Mouse (Mus musculus) CD4-positive, CD25-positive, alpha-beta regulatory T cell, adult 4 months (primary cell): ENCODE measurements around the gene Chpt1. TPM values are rescaled to one million over a fixed set of nuclear protein-coding genes. Genes with fewer than 3 reads are reported as not detected.
"Not testable (repeated sequence)": the region's sequence is repeated elsewhere in the genome, so short reads cannot be mapped to it uniquely, and the experiment has no call there.

Experiments
- ATAC-seq: one replicate; pipeline ENCODE4 v1.8.0; 2017
- polyA plus RNA-seq, 2 experiments: library from polyadenylated mRNA; unstranded; fragments of 100-300 nt; shearing (Covaris generic); gene quantifications; one replicate each; pipeline ENCODE4 v1.2.1; 2017

Gene Chpt1
- polyA plus RNA-seq, 2 experiments from 2014 or later = 4.1 to 4.5 TPM

DNA sequence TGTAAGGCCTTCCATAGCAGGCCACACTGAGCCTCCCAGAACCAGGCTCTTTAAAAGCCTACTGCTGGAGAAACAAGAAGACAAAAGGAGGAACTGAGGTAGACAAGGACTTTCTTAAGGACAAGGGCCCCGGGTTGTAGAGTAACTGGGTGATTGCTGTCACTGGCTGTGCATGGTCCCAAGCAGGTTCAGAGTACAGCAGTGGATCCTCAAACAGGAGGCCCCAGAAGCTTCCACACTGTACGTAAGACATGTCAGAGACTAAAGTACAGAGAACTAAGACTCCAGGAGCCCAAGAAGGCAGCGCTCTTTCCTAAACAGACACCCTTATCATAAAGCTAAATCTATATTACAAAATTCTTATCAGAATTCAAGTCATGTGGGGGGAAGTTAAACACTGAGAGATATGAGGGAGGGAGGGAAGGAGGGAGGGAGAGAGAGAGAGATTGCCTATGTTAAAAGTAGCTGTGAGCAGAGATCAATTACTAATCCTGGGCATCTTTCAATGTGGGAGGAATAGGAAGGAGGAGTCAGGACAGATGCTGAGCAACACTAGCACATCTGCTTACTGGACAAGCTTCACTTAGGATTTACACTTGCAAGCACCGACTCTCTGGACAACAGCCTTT, 8.8 kb downstream of the Chpt1 start:
- no peak for ATAC-seq

- ATAC-seq = no peak
These were observed 11.2 kb downstream of the Chpt1 start for GRCm38 (mm10) chr10:88492658-88493057.

DNA sequence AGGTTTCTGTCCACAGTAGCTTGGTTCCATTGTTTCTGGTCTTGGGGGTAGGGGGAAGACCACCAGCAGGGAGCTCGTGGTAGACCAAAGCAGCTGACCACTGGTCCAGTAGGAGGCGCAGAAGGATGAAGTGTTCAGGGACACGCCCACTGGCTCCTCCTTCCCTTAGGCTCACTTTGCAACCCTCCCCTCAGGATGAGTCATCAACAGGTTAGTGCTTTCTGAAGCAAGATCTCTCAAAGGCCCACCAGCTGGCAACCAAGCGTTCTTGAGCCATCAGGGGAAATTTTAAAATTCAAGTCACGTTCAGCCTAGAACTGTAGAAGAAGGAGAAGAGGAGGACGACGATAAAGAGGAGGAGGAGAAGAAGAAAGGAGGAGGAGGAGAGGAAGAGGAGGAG, 12.2 kb downstream of the Chpt1 start:
- ATAC-seq = no peak

DNA sequence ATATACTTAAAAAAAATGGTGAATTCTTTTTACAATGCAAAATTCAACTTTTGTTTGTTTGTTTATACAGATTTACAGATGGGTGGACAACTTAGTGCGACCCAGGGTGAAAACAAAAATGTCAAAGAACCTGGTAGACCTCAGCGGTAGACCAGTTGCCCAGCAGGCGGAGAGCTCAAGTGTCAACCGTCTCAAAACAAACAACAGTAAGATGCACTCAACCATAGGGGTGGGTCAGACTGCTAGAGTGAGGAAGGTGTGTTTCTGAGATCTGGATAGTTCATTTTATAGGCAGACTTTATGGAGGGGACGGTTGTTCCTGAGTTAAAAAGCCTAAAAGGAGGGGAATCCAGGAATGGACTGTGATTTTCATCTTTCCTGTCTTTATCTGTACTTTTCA, 15.2 kb downstream of the Chpt1 start:
- no peak for ATAC-seq

- ATAC-seq = not testable (repeated sequence)
These were observed 21.0 kb downstream of the Chpt1 start for GRCm38 (mm10) chr10:88482866-88483265.

DNA sequence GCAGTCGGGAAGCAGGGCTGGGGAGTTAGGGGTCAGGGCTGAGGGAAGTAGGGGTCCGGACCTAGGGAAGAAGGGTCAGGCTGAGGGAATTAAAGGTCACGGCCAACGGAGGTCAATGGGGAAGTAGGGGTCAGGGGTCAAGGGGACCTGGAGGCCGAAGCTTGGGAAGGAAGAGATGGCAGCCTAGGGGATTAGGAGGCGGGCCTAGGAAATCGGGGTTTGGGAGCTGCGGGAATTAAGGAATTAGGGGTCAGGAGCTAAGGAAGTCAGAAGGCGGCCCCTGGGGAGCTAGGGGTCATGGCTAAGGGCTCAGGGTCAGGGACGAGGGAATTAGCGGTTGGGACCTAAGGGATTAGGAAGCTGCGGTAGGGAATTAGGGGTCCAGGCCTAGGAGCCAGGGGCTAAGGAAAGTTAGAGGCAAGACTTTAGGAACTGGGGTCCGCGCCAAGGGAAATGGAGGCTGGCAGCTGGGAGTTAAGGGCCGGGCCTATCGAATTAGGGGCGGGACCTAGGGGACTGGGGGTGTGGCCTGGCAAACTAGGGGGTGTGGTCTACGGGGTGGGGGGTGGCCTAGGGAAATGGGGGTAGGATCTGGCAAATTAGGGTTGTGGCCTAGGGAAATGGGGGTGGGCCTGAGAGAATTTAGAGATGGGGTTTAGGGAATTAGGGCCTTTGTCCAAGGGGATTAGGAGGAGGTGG, 43.6 kb downstream of the Chpt1 start:
- no peak for ATAC-seq

- no peak for ATAC-seq
These were observed 44.3 kb downstream of the Chpt1 start, which contains the start of gene Sycp3 for GRCm38 (mm10) chr10:88459502-88459992. TSS of gene Sycp3 (plus strand) at chr10:88459569.

DNA sequence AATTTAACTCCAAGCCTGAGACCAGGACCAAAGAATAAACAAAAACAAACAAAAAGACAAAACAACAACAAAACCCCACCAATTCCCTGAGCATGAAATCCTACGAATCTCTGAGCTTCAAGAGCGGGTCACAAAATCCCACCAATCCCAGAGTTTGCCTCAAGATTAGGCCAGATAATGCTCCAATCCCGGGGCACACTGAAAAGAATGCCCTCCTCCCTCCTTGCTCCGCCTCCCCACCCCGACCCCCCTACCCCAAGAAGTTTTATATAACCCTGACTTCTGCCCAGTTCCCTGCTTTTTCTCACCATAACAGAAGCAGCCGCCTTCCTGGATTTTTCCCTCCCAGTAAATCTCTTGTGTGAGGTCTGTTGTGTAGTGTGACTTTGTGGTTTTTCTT, 46.1 kb downstream of the Chpt1 start:
- no peak for ATAC-seq

GRCm38 (mm10) chr10:88451990-88452389, 51.9 kb downstream of the Chpt1 start:
- no peak for ATAC-seq

DNA sequence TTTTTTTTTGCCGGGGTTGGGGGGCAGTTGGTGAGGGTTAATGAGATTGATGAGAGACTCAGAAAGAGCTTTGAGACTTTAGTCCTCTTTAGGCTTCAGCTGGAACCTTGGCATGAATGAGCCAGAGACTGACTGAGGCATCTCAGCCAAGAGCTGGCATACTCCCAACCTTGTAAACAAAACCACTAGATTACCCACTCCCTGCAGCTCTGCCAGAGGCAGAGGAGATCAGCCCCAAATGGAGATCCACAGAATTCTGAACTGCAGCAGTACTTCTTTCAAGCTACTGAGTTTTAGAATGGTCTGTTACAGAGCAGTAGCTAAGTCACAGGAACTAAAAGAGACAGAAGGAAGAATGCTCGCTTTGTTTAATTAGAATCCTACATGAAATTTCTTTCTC, 52.7 kb downstream of the Chpt1 start:
- no peak for ATAC-seq

GRCm38 (mm10) chr10:88441224-88441623, 62.6 kb downstream of the Chpt1 start:
- no peak for ATAC-seq

DNA sequence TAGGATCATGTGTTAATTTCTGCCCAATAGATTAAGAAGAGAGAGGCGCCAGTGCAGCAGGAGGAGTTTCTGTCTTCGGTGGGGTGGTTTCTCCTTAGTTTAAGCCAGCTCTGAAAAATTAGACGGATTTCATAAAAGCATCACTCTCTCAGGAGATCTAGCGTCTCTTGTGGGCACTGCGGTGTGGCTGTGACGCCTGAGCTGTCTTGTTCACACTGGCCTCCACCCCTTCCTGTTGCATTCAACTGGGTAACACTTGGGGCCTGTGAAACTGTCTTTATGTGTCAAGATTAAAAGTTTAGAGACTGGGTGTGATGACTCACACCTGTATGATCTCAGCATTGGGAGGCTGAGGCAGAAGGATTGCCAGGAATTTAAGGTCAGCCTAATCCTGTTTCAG, 75.9 kb downstream of the Chpt1 start:
- ATAC-seq = no peak

DNA sequence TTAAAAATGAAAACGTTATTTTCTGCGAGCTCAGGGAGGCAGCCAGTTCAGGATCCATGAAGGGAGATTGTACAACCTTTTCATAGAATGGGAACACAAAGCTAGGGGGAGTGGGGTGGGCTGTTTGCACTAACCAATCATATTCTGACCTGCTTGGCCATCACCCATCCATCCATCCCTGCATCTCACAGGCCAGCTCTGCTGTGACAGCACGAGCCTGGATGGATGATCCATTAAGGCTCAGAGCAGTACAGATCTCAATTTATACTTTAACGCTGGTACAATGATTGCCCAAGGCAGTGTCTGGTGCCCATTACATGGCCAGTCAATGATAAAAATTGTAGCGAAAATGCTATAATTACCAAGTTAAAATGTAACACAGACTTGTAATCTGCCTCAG, 77.0 kb downstream of the Chpt1 start:
- no peak for ATAC-seq

- peak; percentile 93 for ATAC-seq
These were observed 77.6 kb downstream of the Chpt1 start for GRCm38 (mm10) chr10:88426158-88426816.

DNA sequence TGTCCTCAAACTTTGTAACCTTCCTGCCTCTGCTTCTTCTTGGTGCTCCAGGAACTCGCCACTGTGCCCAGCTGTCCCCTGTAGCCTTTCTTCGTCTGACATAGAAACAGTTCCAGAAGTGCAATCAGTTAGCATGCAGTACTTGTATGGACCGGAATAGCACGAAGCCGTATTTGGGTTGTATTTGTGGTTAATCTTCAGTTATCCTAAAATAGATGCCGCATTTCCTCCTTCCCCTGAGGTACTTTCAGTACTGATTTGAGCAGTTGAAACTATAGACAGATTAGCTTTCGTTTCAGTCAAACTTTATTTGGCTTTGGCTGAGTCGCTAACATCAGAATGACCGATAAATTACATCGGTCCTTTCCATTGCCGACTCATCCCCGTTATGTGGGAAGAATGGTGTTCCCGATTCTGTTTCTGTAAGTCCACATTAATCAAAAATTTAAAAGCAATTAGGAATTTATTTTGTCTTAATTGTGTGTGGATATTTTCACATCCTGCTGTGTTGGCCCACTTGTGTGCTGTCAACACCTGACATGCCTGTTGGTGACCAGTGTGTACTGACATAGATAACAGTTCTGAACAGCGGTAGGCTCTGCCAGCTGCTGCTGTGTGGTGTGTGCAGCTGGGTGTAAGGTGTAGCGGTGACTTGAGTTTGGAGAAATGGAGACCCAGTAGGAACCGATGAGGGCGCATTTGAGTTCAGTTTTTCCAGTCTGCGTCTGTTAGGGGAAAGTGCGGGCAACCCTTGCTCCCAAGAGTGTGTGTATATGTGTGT, 83.0 kb downstream of the Chpt1 start:
- ATAC-seq = peak; percentile 89

- ATAC-seq = no peak
These were observed 83.7 kb downstream of the Chpt1 start for GRCm38 (mm10) chr10:88420141-88420541.

GRCm38 (mm10) chr10:88417686-88418085, 86.2 kb downstream of the Chpt1 start:
- no peak for ATAC-seq

DNA sequence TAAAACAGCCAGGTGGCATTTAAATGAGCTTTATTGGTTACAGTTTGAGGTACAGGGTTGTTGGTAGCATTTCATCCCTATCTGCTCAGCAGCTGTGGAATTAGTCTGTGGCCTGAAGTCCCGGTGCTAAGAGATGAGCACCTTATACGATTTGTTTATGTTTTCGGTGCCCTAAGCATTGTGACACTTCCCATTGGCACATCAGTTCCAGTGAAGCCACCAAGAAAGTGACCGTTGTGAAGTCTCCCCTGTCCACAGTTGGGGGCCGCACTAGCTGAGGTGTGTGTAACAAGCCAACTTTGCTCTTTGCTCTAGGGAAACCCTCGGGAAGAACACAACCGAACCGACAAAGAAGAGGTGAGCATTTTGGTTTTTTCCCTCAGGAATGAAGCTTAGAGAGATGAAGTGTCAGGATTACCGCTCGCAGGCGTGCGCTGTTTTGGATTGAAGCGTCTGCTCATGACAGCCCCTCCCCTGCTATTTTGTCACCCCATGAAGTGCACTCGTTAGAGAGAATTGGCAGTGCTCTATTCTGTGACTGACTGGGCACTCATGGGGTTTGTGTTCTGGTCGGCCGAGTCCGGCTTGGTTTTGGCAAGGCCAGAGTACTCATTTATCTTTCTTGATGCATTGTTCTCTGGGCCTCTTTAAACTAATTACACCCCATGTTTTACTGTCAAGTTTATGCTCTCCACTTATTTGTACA, 91.4 kb downstream of the Chpt1 start:
- ATAC-seq = no peak

- ATAC-seq = no peak
These were observed 94.1 kb downstream of the Chpt1 start for GRCm38 (mm10) chr10:88409751-88410150.

- no peak for ATAC-seq
These were observed 95.8 kb downstream of the Chpt1 start for GRCm38 (mm10) chr10:88407875-88408631.

- ATAC-seq = peak; percentile 95
These were observed 98.1 kb downstream of the Chpt1 start for GRCm38 (mm10) chr10:88405812-88406211.
